Mouse (Mus musculus) thymus, postnatal 4 days (tissue): ENCODE measurements at regions not wholly inside any gene's neighbourhood (a gene's known extent, or its start where the extent isn't known, plus 50 kb on each side); places are given as distances from the start of the nearest gene placed in this dataset.

ENCODE experiments used
- DNase-seq: peaks from one replicate; pipeline ENCODE4 v3.0.0; 2021

DNA sequence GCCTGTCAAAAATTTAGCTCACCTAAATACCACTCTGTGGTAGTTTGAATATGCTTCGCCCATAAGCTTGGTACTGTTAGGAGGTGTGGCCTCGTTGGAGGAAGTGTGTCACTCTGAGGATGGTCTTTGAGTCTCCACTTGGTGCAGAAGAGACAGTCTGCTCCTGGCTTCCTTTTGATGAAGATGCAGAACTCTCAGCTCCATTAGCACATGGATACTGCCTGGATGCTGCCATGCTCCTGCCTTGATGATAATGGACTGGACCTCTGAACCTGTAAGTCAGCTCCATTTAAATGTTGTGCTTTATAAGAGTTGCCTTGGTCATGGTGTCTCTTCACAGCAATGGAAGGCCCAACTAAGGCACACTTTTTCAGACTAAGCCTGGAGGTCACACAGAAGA lies 56.9 kb upstream of the Pik3r1 start:
- DNase-seq, result no peak

- no peak for DNase-seq
These were observed 64.0 kb upstream of the Pik3r1 start for GRCm38 (mm10) chr13:101831872-101832629.

DNA sequence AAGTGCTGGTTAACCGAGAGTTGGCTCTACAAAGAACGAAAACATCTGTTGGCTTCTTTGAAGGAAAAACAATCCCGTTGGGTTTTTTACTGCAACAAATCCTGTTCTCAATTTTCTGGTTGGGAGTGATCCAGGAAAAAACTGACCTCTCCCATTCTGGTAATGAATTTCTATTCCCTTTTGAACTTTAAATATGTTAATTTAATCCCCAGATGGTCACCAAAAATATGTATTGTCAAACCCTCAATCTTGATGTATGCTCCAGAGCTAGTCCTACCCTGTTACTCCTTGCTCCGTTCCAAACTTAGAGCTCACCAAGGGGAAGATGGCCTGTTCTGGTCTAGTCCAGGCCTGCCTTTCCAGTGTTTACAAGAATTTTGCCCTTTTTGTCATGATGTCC lies 66.5 kb upstream of the Pik3r1 start:
- DNase-seq, result no peak

DNA sequence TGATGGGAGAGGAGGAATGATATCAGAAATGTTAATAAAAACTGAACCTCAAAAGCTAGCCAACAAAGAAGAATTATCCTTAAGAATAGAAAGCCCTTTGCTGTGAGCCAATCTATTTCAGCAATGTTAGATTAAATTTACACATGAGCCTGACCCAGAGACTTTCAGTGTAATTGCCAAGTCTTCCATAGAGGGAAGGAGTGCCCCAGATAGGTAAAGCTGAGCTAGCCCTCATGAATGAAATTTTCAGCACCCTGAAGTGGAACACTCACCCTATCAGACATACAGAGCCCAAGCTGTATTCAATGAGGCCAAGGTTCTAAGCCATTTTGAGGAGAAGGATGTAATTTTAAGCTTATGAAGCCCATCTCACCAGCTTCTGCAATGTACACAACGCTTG lies 69.0 kb upstream of the Pik3r1 start:
- no peak for DNase-seq

GRCm38 (mm10) chr13:101844461-101845440 lies 76.7 kb upstream of the Pik3r1 start:
- no peak for DNase-seq

DNA sequence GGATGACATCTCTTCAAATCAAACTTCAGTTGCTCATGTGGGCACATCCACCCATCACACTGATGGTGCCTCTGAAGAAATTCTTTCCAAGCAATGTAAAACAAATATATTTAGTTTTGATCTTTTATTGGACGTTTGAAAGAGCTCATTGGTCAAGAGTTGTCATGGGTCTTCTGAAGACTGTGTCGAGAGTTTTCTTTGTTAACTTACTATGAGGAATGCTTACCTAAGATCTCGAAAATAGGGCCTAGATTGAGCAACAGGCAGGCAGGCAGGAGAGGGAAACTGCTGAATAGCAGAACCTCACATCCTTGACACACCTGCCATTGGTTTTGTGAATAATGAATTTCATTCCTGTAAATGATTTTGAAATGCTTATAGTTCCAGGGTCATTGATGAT lies 78.0 kb upstream of the Pik3r1 start:
- no peak for DNase-seq

GRCm38 (mm10) chr13:101847879-101848600 lies 80.0 kb upstream of the Pik3r1 start:
- no peak for DNase-seq

GRCm38 (mm10) chr13:101848601-101849147 lies 80.7 kb upstream of the Pik3r1 start:
- no peak for DNase-seq

GRCm38 (mm10) chr13:101849416-101849815 lies 81.4 kb upstream of the Pik3r1 start:
- no peak for DNase-seq

DNA sequence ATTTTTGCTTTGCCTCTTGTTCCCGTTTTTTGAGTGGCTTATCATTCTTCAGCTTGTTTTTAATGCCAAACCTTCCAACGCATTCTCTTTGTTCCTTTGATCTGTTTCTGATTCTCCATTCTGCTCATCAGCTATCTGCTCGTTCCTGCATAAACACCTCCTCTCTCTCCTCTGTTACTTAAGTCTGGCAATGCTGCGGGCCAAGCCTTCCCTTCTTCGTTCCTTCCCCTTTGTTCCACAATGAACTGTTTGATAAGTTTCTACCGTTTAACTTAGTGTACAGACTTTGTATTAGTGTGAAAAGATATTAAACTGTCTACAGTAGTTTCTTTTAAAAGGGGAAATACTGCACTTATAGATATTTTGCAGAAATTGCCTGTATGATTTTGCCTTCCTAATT lies 83.3 kb upstream of the Pik3r1 start:
- no peak for DNase-seq

- no peak for DNase-seq
These were observed 84.9 kb upstream of the Pik3r1 start for GRCm38 (mm10) chr13:101852960-101853359.

- DNase-seq, result no peak
These were observed 87.1 kb upstream of the Pik3r1 start for GRCm38 (mm10) chr13:101855141-101855540.

DNA sequence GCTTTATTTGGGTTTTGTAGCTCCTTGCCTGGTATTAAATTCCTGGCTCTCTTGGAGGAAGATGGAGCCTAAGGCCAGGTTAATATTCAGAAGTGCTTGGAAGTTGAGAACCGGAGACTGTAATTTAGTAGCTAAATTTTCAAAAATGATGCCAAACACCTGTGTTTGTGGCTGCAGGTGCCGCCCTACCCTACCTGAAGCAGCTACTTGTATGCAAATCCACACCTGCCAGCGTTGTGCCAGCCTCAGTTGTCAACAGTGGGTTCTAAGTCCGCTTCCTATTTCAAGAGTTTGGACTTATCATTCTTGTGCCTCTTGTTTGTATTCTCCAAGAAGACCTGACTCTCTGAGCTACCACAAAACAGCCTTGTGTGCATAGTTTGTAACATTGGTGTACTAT lies 92.7 kb upstream of the Pik3r1 start:
- DNase-seq, result no peak

GRCm38 (mm10) chr13:101862011-101862410 lies 94.0 kb upstream of the Pik3r1 start:
- DNase-seq, result no peak

DNA sequence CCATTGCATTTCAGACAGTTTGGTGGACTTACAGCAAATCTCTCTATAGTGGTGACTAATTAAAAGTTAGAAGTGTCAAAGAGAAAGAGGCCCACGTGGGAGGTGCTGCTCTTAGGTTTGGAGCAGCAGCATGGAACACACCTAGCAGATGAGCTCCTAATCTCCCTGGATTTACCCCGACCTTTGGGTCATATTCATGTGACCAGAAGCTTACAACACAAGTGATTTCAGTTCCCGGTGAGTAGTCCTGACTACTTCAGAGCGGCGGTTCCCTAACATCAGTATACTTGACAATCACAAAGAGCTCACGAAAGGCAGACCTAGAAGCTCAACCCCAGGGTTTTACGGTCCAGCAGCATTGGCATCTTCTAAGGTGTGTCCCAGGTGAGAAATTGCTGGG lies 95.0 kb upstream of the Pik3r1 start:
- DNase-seq, result no peak

GRCm38 (mm10) chr13:101863602-101864001 lies 95.6 kb upstream of the Pik3r1 start:
- no peak for DNase-seq

DNA sequence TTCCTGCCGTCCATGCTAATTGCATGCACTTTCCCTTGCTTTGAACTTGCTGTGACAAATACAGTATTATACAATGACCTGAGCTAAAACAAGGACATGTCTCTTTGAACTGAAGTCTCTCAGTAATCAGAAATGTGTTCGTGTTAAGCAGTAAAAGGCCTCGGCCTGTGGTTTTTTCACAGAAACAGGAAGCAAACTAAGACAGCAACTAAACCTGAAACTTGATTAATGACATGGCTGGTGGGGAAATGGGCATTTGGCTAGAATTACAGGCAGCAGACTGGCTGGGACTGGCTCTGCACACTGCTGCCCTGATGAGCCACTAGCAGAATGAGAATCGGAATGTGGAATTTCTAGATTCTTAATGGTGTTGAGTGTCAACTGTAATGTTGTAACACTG lies 98.8 kb upstream of the Pik3r1 start:
- DNase-seq, result no peak

DNA sequence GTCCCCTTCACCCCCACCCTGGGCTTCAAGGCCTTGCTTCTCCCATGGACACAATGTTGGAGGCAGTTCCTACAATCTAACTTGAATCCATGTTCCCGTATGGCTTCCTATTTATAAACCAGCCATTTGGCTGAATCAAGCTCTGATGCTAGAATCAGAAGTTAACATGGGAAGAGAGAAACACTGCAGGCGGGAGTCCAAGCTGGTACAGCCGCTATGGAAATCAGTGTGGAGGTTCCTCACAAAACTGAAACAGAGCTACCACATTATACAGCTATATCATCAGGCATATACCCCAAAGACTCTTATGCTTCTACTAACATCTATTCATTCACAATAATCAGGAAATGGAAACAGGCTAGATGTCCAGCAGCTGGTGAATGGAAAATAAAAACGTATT lies 106.7 kb upstream of the Pik3r1 start:
- DNase-seq, result no peak

DNA sequence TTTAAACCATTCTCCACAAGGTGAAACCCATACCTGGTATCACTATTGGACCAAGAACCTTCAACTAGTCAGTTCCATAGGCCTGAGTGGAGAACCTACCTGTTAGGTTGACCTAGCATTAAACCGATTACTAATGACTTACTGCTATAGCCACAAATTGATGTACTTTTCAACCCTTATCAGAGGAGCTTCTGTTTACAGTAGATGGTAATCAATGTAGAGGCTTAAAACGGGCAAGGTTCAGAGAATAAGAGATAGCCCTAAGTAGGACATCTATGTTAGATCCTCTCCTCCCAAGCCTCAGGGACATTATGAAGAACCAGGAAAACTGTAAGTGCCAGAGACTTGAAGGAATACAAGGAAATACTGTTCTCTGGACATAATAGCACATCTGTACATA lies 108.1 kb upstream of the Pik3r1 start:
- DNase-seq, result no peak

GRCm38 (mm10) chr13:101876601-101877000 lies 108.6 kb upstream of the Pik3r1 start:
- no peak for DNase-seq

- DNase-seq, result no peak
These were observed 110.2 kb upstream of the Pik3r1 start for GRCm38 (mm10) chr13:101878168-101878567.

- no peak for DNase-seq
These were observed 111.6 kb upstream of the Pik3r1 start for GRCm38 (mm10) chr13:101879561-101880081.

DNA sequence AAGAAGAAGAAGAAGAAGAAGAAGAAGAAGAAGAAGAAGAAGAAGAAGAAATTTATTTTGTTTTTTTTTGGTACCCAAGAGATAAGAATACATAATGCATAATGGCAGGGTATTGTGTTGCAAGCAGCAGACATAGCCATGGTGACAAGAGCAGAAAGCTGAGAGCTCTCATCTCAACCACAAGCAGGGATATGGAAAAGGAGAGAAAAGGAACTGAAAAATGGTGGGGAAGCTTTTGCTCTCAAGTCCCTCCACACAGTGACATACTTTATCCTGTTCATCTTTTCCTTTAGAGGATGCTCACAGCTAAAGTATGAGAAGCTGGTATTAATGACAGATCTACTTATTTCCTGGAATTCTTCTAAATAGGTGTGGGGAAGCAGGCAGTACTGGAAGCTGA lies 115.2 kb upstream of the Pik3r1 start:
- no peak for DNase-seq
